Mouse (Mus musculus): ENCODE measurements at regions not wholly inside any gene's neighbourhood (a gene's known extent, or its start where the extent isn't known, plus 50 kb on each side); places are given as distances from the start of the nearest gene placed in this dataset.

- WGBS = 52% methylated on average over 13 of the region's 13 CpGs
- Histone ChIP-seq H3K4me3 (replicated peaks; ENCODE audit: low read depth, low read length) (no peak overlapping the region), H3K27ac (no peak overlapping the region), H3K9ac (ENCODE audit: low read depth, low read length) (no peak overlapping the region), H3K9me3 (replicated peaks; ENCODE audit: low read length) (no peaks in the 10 kb centered on the region), H3K27me3 (ENCODE audit: insufficient read depth, low read length) (no peaks in the 10 kb centered on the region), H3K36me3 (ENCODE audit: insufficient read depth, low read length) (no peaks in the 10 kb centered on the region), H3K4me1 (replicated peaks; ENCODE audit: insufficient read depth, low read length) (no peaks in the 10 kb centered on the region), H3K4me2 (ENCODE audit: low read length) (no peak overlapping the region)
- peak; percentile 46 for ATAC-seq (replicated peaks; ENCODE audit: low FRiP score, low read depth)
- peak; percentile 35; the same call in 1 of the 2 replicates for TF ChIP-seq CTCF (IDR thresholded peaks at IDR 0.05; ENCODE audit: low read depth)
- peak; percentile 41 for DNase-seq (ENCODE audit: low spot score)
These were observed 165.9 kb upstream of the Npy start for GRCm38 (mm10) chr6:49656359-49657280.

- H3K9ac ChIP-seq (ENCODE audit: low read depth, low read length) = no peak overlapping the region
- ATAC-seq (replicated peaks; ENCODE audit: low FRiP score, low read depth) (no peak), DNase-seq (ENCODE audit: low spot score) (no peak)
- no peak overlapping the region for H3K4me2 ChIP-seq (ENCODE audit: low read length)
- H3K9me3 ChIP-seq (replicated peaks; ENCODE audit: low read length) = no peaks in the 10 kb centered on the region
- 63% methylated on average over 9 of the region's 9 CpGs for WGBS
- no peaks in the 10 kb centered on the region for H3K36me3 ChIP-seq (ENCODE audit: insufficient read depth, low read length)
- no peak overlapping the region for H3K4me3 ChIP-seq (replicated peaks; ENCODE audit: low read depth, low read length)
- no peak for TF ChIP-seq CTCF (IDR thresholded peaks at IDR 0.05; ENCODE audit: low read depth)
- no peaks in the 10 kb centered on the region for H3K4me1 ChIP-seq (replicated peaks; ENCODE audit: insufficient read depth, low read length)
- H3K27ac ChIP-seq = no peak overlapping the region
- no peaks in the 10 kb centered on the region for H3K27me3 ChIP-seq (ENCODE audit: insufficient read depth, low read length)
These were observed 164.5 kb upstream of the Npy start for GRCm38 (mm10) chr6:49657988-49658387.

GRCm38 (mm10) chr6:49670991-49671390, 151.5 kb upstream of the Npy start:
- H3K27ac ChIP-seq = no peak overlapping the region
- no peaks in the 10 kb centered on the region for H3K36me3 ChIP-seq (ENCODE audit: insufficient read depth, low read length)
- H3K4me1 ChIP-seq (replicated peaks; ENCODE audit: insufficient read depth, low read length) = no peaks in the 10 kb centered on the region
- H3K4me3 ChIP-seq (replicated peaks; ENCODE audit: low read depth, low read length) = no peak overlapping the region
- no peaks in the 10 kb centered on the region for H3K9me3 ChIP-seq (replicated peaks; ENCODE audit: low read length)
- no peak overlapping the region for H3K4me2 ChIP-seq (ENCODE audit: low read length)
- no peaks in the 10 kb centered on the region for H3K27me3 ChIP-seq (ENCODE audit: insufficient read depth, low read length)
- ATAC-seq (replicated peaks; ENCODE audit: low FRiP score, low read depth) (no peak), DNase-seq (ENCODE audit: low spot score) (no peak)
- 92% methylated on average over 5 of the region's 5 CpGs for WGBS
- no peak overlapping the region for H3K9ac ChIP-seq (ENCODE audit: low read depth, low read length)
- no peak for TF ChIP-seq CTCF (IDR thresholded peaks at IDR 0.05; ENCODE audit: low read depth)

GRCm38 (mm10) chr6:49671912-49672311, 150.6 kb upstream of the Npy start:
- no peak for TF ChIP-seq CTCF (IDR thresholded peaks at IDR 0.05; ENCODE audit: low read depth)
- ATAC-seq (replicated peaks; ENCODE audit: low FRiP score, low read depth) = no peak
- no peaks in the 10 kb centered on the region for H3K9me3 ChIP-seq (replicated peaks; ENCODE audit: low read length)
- no peak overlapping the region for H3K9ac ChIP-seq (ENCODE audit: low read depth, low read length)
- no peaks in the 10 kb centered on the region for H3K36me3 ChIP-seq (ENCODE audit: insufficient read depth, low read length)
- no peaks in the 10 kb centered on the region for H3K27me3 ChIP-seq (ENCODE audit: insufficient read depth, low read length)
- H3K4me2 ChIP-seq (ENCODE audit: low read length) = no peak overlapping the region
- no peaks in the 10 kb centered on the region for H3K4me1 ChIP-seq (replicated peaks; ENCODE audit: insufficient read depth, low read length)
- WGBS = 89% methylated on average over 2 of the region's 2 CpGs
- H3K27ac ChIP-seq = no peak overlapping the region
- DNase-seq (ENCODE audit: low spot score) = no peak
- no peak overlapping the region for H3K4me3 ChIP-seq (replicated peaks; ENCODE audit: low read depth, low read length)

- Histone ChIP-seq H3K36me3 (ENCODE audit: insufficient read depth, low read length) (no peaks in the 10 kb centered on the region), H3K4me3 (replicated peaks; ENCODE audit: low read depth, low read length) (no peak overlapping the region), H3K9ac (ENCODE audit: low read depth, low read length) (no peak overlapping the region), H3K27me3 (ENCODE audit: insufficient read depth, low read length) (no peaks in the 10 kb centered on the region), H3K4me1 (replicated peaks; ENCODE audit: insufficient read depth, low read length) (no peaks in the 10 kb centered on the region), H3K4me2 (ENCODE audit: low read length) (no peak overlapping the region), H3K9me3 (replicated peaks; ENCODE audit: low read length) (no peaks in the 10 kb centered on the region), H3K27ac (no peak overlapping the region)
- 48% methylated on average over 4 of the region's 4 CpGs for WGBS
- DNase-seq (ENCODE audit: low spot score) (no peak), ATAC-seq (replicated peaks; ENCODE audit: low FRiP score, low read depth) (no peak)
- TF ChIP-seq CTCF (IDR thresholded peaks at IDR 0.05; ENCODE audit: low read depth) = no peak
These were observed 135.7 kb upstream of the Npy start for GRCm38 (mm10) chr6:49686776-49687175.

- TF ChIP-seq CTCF (IDR thresholded peaks at IDR 0.05; ENCODE audit: low read depth) = no peak
- whole genome bisulfite sequencing = 9% methylated on average over 6 of the region's 6 CpGs
These were observed 130.4 kb upstream of the Npy start for GRCm38 (mm10) chr6:49692032-49692539.

More at GRCm38 (mm10) chr6:49692032-49692539, 130.4 kb upstream of the Npy start:
- Histone ChIP-seq H3K9me3 (replicated peaks; ENCODE audit: low read length) (no peaks in the 10 kb centered on the region), H3K4me2 (ENCODE audit: low read length) (no peak overlapping the region), H3K27ac (no peak overlapping the region), H3K4me3 (replicated peaks; ENCODE audit: low read depth, low read length) (no peak overlapping the region), H3K4me1 (replicated peaks; ENCODE audit: insufficient read depth, low read length) (0 out of 2 replicates have a peak, but pooled peaks cover 3% of the 10 kb centered on the region), H3K36me3 (ENCODE audit: insufficient read depth, low read length) (no peaks in the 10 kb centered on the region), H3K9ac (ENCODE audit: low read depth, low read length) (no peak overlapping the region), H3K27me3 (ENCODE audit: insufficient read depth, low read length) (no peaks in the 10 kb centered on the region)
- ATAC-seq (replicated peaks; ENCODE audit: low FRiP score, low read depth) = no peak
- peak; percentile 51 for DNase-seq (ENCODE audit: low spot score)
